Mouse (Mus musculus): ENCODE results near the gene Oard1. TPM values are rescaled to one million over a fixed set of nuclear protein-coding genes. Genes with fewer than 3 reads are reported as not detected.

Oard1 gene
- total and polyA plus RNA-seq, 3 experiments, result 30.6 to 59.4 (median 32.6) TPM

DNA sequence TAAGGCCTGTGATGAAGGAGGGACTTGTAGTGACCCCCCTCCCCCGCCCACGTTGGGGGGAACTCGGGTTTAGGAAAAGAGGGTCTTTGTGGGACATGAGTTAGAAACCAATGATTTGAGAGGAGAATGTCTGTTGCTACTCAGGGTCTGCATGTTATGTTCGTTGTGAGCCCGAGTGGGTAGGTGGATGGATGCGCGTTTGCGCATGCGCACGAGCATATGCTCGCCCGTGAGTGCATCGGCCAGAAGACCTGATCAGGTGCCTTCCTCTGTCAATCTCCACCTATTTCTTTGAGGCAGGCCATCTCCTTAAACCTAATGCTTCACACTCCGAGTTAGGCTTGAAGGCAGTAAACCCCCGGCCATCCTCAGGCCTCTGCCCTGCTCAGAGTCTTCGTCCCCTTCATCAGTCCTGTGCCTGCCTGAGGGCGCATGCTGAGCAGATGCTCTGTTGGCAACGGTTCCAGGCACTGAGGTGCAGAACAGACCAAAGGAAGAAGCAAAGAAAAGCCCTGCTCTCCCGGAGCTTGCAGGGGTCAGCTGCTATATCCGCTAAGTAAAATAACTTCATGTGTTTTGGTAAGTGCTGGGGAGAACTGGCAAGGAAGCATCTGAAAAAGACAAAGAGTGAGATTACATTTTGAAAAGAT lies 23.3 kb downstream of the Oard1 start:
- Histone ChIP-seq H3K4me3 (replicated peaks in 1 of 3; ENCODE audit: low read depth in 2 of 3, low read length in 2 of 3, poor library complexity in 1 of 3) (no peak overlapping the region), H3K36me3 (replicated peaks in 1 of 2; ENCODE audit: control insufficient read depth in 1 of 2, insufficient read depth in 1 of 2, low read length in 1 of 2) (no peaks in the 10 kb centered on the region), H3K27ac (ENCODE audit: insufficient read depth, low read depth) (no peak overlapping the region), H3K4me2 (ENCODE audit: insufficient read depth, low read depth, poor library complexity, severe bottlenecking) (no peak overlapping the region), H3K4me1 (ENCODE audit: control insufficient read depth in 1 of 2, insufficient read depth in 2 of 2) (peaks cover 0 to 14% of the 10 kb centered on the region in 2 experiments; a peak in 2 of 4 replicates), H3K27me3 (replicated peaks) (peaks cover 2% of the 10 kb centered on the region), H3K9ac (ENCODE audit: insufficient read depth, low read depth) (no peak overlapping the region), H3K79me2 (replicated peaks; ENCODE audit: control insufficient read depth, extremely low read depth, insufficient read depth, poor library complexity, severe bottlenecking) (no peaks in the 10 kb centered on the region), H3K9me3 (replicated peaks; ENCODE audit: low read length) (no peaks in the 10 kb centered on the region)
- no peak for DNase-seq (ENCODE audit: extremely low read depth)
- TF ChIP-seq GABPA (IDR thresholded peaks at IDR 0.05; ENCODE audit: insufficient replicate concordance, low read depth, low read length) (no peak), IRF4 (IDR thresholded peaks at IDR 0.05; ENCODE audit: low read depth, low read length) (no peak), HCFC1 (IDR thresholded peaks at IDR 0.05; ENCODE audit: low read depth, low read length) (no peak), NELFE (IDR thresholded peaks at IDR 0.05; ENCODE audit: low read depth, low read length) (no peak), MEF2A (IDR thresholded peaks at IDR 0.05; ENCODE audit: borderline replicate concordance, low read depth, low read length) (no peak), MAZ (IDR thresholded peaks at IDR 0.05; ENCODE audit: low read depth, low read length) (no peak), POLR2A (IDR thresholded peaks at IDR 0.05; ENCODE audit: low read depth, low read length) (no peak), RAD21 (IDR thresholded peaks at IDR 0.05; ENCODE audit: low read depth, low read length) (no peak), MAX (IDR thresholded peaks at IDR 0.05; ENCODE audit: low read length) (no peak), BHLHE40 (IDR thresholded peaks at IDR 0.05; ENCODE audit: low read depth, low read length) (no peak), ELF1 (IDR thresholded peaks at IDR 0.05; ENCODE audit: low read depth, low read length) (no peak), CTCF (conservative IDR thresholded peaks at IDR 0.05 in 1 of 2, IDR thresholded peaks at IDR 0.05 in 1 of 2; ENCODE audit: low read depth in 2 of 2, low read length in 2 of 2) (no peak), CHD2 (IDR thresholded peaks at IDR 0.05; ENCODE audit: low read length) (no peak), RCOR1 (conservative IDR thresholded peaks at IDR 0.05; ENCODE audit: low read depth, low read length) (no peak)
- in situ Hi-C loops (cut with MboI; ENCODE audit: low pct_ligation_motif_present, low pct_unique_long_range_greater_than_20kb, low sequenced_read_pairs), result no loop called here
- dilution Hi-C loops (cut with MboI; ENCODE audit: extremely low pct_ligation_motif_present, extremely low pct_unique_long_range_greater_than_20kb, low sequenced_read_pairs), result no loop called here

DNA sequence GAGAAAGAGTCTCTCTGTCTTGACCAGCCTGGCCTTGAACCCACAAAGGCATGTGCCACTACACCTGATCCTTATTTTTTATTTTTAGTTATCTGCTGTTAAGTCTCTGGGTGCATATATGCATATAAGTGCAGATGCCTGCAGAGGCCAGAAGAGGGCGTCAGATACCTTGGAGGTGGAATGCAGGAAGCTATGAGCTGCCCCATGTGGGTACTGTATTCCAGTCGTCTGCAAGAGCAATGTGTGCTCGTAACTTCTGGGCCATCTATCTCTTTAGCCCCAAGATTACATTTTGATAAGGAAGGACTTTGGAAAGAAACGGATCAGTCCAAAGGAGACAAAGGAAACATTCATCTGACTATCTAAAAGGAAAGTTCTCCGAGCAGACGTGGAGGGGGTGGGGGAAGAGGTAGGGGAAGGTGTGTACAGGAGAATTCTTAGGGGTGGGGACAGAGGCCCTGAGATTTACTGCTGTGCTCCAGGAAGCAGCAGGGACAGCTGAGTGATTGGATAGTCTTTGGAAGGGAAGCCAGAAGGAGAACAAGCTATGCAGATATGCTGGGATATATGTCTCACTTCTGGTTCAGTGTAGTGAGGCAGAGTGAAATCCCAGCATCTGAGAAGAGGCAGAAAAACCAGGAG lies 24.0 kb downstream of the Oard1 start:
- dilution Hi-C loops (cut with MboI; ENCODE audit: extremely low pct_ligation_motif_present, extremely low pct_unique_long_range_greater_than_20kb, low sequenced_read_pairs), result no loop called here
- Histone ChIP-seq H3K4me2 (ENCODE audit: insufficient read depth, low read depth, poor library complexity, severe bottlenecking) (no peak overlapping the region), H3K4me1 (ENCODE audit: control insufficient read depth in 1 of 2, insufficient read depth in 2 of 2) (peaks cover 0 to 9% of the 10 kb centered on the region in 2 experiments; a peak in 2 of 4 replicates), H3K4me3 (replicated peaks in 1 of 3; ENCODE audit: low read depth in 2 of 3, low read length in 2 of 3, poor library complexity in 1 of 3) (no peak overlapping the region), H3K36me3 (replicated peaks in 1 of 2; ENCODE audit: control insufficient read depth in 1 of 2, insufficient read depth in 1 of 2, low read length in 1 of 2) (no peaks in the 10 kb centered on the region), H3K27ac (ENCODE audit: insufficient read depth, low read depth) (no peak overlapping the region), H3K9me3 (replicated peaks; ENCODE audit: low read length) (no peaks in the 10 kb centered on the region), H3K27me3 (replicated peaks) (peaks cover 2% of the 10 kb centered on the region), H3K79me2 (replicated peaks; ENCODE audit: control insufficient read depth, extremely low read depth, insufficient read depth, poor library complexity, severe bottlenecking) (no peaks in the 10 kb centered on the region), H3K9ac (ENCODE audit: insufficient read depth, low read depth) (no peak overlapping the region)
- TF ChIP-seq RAD21 (IDR thresholded peaks at IDR 0.05; ENCODE audit: low read depth, low read length) (peak; percentile 12), CTCF (conservative IDR thresholded peaks at IDR 0.05 in 1 of 2, IDR thresholded peaks at IDR 0.05 in 1 of 2; ENCODE audit: low read depth in 2 of 2, low read length in 2 of 2) (peak in 1 of 2 experiments; percentile 26; a peak in 1 of 4 replicates), HCFC1 (IDR thresholded peaks at IDR 0.05; ENCODE audit: low read depth, low read length) (no peak)
- no peak for DNase-seq (ENCODE audit: extremely low read depth)
- in situ Hi-C loops (cut with MboI; ENCODE audit: low pct_ligation_motif_present, low pct_unique_long_range_greater_than_20kb, low sequenced_read_pairs), result no loop called here

All from CH12.LX (cell line).